Mouse (Mus musculus): ENCODE measurements around the gene Gm21708. TPM values are rescaled to one million over a fixed set of nuclear protein-coding genes. Genes with fewer than 3 reads are reported as not detected.
"Not testable (repeated sequence)": the region's sequence is repeated elsewhere in the genome, so short reads cannot be mapped to it uniquely, and the experiment has no call there.

Gene Gm21708
- total RNA-seq (2021), result not detected
- long read RNA-seq, result 0 reads

GRCm38 (mm10) chrY:3410067-3410466 lies at the start of gene Gm21708, which contains the start of gene Gm21704:
Gene Gm21708 (minus strand): TSS chrY:3410167.
Gene Gm21704 (minus strand): TSS chrY:3410167.
- DNase-seq (ENCODE audit: low spot score in 2 of 2), result not testable (repeated sequence)

Other genes starting within 250 kb of the Gm21708 start
- not detected for gene Gm21677, start 103.7 kb downstream of the Gm21708 start, total RNA-seq (2021)
- not detected for gene Gm21693, start 64.8 kb downstream of the Gm21708 start, total RNA-seq (2021)
- gene Gm21704, start within 50 bp of the Gm21708 start, total RNA-seq (2021), result not detected